Mouse (Mus musculus): ENCODE data around the gene Hist2h3b.
"Not testable (repeated sequence)": the region's sequence is repeated elsewhere in the genome, so short reads cannot be mapped to it uniquely, and the experiment has no call there.

Hist2h3b gene

DNA sequence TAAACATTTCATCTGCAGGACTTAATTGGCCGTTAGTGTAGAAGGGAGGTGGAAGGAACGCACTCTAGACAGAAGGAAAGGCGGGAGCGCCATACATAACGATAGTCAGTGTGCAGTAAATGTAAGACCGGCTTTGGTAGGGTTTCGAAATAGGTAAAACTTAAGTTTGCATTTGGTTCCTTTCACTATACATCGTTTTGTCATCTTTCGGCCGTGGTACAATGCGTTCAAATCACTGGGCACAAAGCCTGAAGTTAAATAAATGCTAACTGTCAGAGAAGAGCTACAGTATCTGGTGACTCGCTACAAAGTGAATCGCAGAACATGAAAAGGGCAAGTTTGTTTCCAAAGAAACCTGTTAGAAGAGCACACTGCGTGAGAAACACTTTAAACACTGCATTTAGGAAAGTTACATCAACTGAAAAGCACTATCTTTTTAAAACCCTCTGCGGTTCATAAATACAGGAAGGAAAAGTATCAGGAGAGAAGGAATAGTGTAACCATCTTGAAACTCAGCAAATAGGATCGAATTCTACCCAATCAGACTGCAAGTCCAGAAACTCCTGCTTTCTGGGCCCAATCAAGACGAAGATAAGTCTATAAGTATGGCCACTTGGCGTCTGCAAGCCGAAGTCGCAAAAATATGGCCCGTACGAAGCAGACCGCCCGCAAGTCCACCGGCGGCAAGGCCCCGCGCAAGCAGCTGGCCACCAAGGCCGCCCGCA is at the start of gene Hist2h3b:
Gene Hist2h3b, plus strand, starts transcription at position 604 of the 725 bp plus-strand sequence.
- peak; percentile 81 to 82 for DNase-seq (ENCODE audit: low spot score in 2 of 2)

DNA sequence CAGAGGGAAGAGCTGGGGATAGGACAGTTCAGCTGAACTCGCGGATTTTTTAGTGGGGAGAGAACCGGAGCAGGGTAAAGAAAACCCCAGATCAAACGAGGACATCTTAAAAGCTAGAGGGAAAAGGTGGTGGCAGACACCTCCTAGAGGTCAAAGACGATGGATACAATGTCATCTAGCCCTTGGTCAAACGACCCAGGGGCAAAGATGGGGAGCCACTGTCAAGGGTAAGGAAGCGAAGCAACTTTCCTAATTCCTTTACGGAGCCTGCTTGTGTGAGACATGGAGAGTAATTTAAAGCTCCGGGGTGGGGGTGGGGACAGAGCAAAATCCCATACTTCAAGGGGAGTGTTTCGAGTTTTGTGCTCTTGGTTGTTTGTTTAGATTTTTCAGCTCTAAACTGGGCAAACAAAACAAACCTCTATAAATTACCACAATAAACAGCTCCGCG is 49.2 kb upstream of the Hist2h3b start:
- peak in 1 of 2 experiments; percentile 37 for DNase-seq (ENCODE audit: low spot score in 2 of 2)

DNA sequence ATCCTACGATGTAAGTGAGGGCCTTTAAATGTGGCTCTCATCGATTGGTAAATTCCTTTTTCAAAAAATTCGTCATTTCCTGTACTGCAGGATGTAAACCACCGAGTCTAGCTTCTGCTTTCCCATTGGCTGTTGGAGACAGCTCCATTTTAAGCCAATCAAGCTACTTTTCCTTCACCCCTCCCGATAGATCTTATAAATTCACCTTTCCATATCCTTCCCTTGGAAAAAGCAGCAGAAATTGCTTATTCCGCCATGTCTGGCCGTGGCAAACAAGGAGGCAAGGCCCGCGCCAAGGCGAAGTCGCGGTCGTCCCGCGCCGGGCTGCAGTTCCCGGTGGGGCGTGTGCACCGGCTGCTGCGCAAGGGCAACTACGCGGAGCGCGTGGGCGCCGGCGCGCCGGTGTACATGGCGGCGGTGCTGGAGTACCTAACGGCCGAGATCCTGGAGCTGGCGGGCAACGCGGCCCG is 48.8 kb upstream of the Hist2h3b start, which contains the start of the genes Bola1 and Hist2h2ab:
Gene Bola1, minus strand, starts transcription at position 49 of the 470 bp plus-strand sequence.
Gene Hist2h2ab, plus strand, starts transcription at position 205 of the 470 bp plus-strand sequence.
- peak; percentile 64 to 72 for DNase-seq (ENCODE audit: low spot score in 2 of 2)

DNA sequence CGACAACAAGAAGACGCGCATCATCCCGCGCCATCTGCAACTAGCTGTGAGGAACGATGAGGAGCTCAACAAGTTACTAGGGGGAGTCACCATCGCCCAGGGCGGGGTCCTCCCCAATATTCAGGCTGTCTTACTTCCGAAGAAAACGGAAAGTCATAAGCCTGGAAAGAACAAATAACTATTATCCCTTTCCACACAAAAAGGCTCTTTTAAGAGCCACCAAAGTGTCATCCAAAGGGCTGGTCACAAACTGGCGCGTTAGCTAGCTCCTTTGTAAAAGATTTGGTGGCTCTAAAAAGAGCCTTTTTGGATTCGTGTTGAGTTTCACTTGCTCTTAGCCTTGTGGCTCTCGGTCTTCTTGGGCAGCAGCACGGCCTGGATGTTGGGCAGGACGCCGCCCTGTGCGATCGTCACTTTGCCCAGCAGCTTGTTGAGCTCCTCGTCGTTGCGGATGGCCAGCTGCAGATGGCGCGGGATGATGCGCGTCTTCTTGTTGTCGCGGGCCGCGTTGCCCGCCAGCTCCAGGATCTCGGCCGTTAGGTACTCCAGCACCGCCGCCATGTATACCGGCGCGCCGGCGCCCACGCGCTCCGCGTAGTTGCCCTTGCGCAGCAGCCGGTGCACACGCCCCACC is 48.2 kb upstream of the Hist2h3b start:
- not testable (repeated sequence) for DNase-seq (ENCODE audit: low spot score in 2 of 2)

DNA sequence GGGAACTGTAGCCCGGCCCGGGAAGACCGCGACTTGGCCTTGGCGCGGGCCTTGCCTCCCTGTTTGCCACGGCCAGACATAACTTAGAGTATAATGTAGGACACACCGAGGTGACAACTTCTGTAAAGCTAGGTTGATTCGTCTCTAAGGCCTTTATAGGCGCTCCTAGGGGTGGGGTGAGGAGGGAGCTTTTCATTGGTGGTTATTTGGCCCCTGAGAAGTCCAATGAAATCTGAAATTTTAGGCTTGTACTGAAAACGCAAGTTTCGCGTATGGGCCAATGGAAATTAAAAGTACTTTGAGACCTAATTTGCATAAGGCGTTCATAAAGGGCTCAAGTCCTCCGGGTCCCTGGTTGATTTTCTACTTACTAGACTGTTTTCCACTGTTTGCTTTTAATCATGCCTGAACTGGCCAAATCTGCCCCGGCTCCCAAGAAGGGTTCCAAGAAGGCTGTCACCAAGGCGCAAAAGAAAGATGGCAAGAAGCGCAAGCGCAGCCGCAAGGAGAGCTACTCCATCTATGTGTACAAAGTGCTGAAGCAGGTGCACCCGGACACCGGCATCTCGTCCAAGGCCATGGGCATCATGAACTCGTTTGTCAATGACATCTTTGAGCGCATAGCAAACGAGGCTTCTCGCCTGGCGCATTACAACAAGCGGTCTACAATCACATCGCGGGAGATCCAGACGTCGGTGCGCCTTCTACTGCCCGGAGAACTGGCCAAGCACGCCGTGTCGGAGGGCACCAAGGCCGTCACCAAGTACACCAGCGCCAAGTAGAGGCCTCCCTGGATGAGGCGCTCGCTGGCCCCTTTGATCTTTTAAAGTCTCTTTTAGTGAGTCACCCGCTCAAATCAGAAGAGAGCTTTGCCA is 47.5 kb upstream of the Hist2h3b start, which contains the start of the genes Hist2h2ac and Hist2h2be:
Gene Hist2h2ac, minus strand, starts transcription at position 116 of the 875 bp plus-strand sequence.
Gene Hist2h2be, plus strand, starts transcription at position 355 of the 875 bp plus-strand sequence.
- peak; percentile 78 to 83 for DNase-seq (ENCODE audit: low spot score in 2 of 2)

GRCm38 (mm10) chr3:96221640-96222038 is 46.8 kb upstream of the Hist2h3b start:
- peak; percentile 18 to 28 for DNase-seq (ENCODE audit: low spot score in 2 of 2)

GRCm38 (mm10) chr3:96222774-96223173 is 45.7 kb upstream of the Hist2h3b start:
- no peak for DNase-seq (ENCODE audit: low spot score in 2 of 2)

DNA sequence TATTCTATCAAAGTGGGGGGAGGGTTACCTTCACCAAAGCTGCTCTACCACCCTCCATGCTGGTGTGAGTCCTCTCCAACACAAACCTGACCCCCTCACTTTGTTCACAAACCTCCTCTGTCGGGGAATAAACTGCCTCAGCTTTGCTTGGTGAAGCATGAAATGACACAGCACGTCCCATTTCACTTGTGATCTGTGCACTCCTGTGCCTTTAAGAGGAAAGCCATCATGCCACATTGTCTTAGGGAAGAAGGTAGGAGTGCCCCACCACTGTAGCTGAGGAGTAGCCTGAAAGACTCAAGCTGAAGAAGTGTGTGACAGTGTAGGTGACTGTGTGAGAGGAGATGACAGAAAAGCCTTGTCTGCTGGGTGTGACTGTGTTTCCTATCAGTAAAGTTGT is 43.0 kb upstream of the Hist2h3b start:
- DNase-seq (ENCODE audit: low spot score in 2 of 2): no peak

GRCm38 (mm10) chr3:96226695-96227648 is 41.5 kb upstream of the Hist2h3b start:
- no peak for DNase-seq (ENCODE audit: low spot score in 2 of 2)

- no peak for DNase-seq (ENCODE audit: low spot score in 2 of 2)
These were observed 39.6 kb upstream of the Hist2h3b start for GRCm38 (mm10) chr3:96228828-96229227.

- no peak for DNase-seq (ENCODE audit: low spot score in 2 of 2)
These were observed 38.0 kb upstream of the Hist2h3b start for GRCm38 (mm10) chr3:96230404-96230803.

- no peak for DNase-seq (ENCODE audit: low spot score in 2 of 2)
These were observed 37.3 kb upstream of the Hist2h3b start for GRCm38 (mm10) chr3:96230910-96231757.

GRCm38 (mm10) chr3:96231758-96232120 is 36.7 kb upstream of the Hist2h3b start:
- DNase-seq (ENCODE audit: low spot score in 2 of 2): no peak

DNA sequence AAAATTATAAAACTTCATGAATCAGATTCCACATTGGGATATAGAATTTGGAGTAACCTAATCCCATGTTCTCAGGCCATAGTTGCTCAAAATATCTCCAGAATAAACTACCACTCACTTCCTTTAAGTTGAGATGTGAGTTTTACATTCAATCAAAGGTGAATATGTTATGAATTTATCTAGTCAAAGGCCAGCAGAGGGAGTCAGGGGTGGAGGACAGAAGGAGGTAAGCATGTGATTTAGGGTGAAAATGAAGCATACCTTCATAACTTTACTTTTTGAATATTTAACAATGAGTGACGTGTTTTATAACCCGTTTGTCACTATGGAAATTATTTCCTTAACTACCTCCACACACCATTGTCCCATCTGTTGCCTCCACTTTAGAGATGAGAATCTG is 33.5 kb upstream of the Hist2h3b start:
- DNase-seq (ENCODE audit: low spot score in 2 of 2): no peak

GRCm38 (mm10) chr3:96235836-96236235 is 32.6 kb upstream of the Hist2h3b start:
- DNase-seq (ENCODE audit: low spot score in 2 of 2): no peak

DNA sequence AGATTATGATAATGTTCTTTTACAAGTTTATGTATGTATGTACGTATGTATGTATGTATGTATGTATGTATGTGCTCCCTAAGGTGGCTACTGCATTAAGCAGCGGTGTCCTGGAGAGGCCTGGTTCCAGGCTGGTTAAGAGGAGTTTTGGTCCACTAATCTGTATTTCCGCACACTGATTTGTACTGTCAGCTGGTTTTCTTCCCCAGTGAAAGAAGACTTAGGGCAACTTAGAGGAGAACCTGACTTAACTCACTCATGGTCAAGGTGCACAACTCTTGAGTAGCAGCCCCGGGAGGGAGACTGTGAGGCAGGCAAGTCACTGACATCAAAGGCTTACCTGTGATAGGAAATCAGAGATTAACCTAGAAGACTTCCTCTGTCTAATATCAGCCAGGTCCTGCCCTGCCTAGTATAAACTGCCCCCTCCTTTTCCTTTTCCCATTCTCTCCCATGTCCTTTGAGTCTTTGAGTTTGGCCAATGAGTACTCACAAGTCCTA is 31.6 kb upstream of the Hist2h3b start:
- no peak for DNase-seq (ENCODE audit: low spot score in 2 of 2)

GRCm38 (mm10) chr3:96237335-96237903 is 31.0 kb upstream of the Hist2h3b start:
- DNase-seq (ENCODE audit: low spot score in 2 of 2): no peak

DNA sequence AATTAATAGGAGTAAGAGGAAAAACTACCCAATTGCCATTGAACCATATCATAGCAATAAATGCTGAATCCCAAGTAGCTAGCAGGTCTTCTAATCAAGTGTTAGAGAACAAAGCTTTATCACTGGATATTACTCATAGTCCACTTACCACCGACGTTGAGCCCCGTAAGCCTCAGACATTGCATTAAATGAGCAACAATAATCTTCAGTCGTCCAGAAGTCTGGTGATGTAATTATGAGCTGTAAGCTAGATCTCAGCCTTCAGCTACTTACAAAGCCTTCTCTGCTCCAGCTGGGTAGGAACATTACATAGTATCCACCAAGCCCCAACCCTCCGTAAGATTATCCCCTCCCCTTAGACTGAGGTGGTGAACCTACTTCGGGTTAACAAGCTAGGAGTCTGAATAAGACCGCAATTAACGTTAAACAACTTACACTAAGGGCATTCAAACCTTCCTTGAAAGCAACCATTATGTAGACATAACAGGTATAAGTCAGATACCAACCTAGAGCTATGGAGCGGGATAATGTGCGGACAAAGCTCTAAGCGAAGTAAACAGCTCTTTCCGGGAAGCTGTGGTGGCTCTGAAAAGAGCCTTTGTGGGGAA is 30.4 kb upstream of the Hist2h3b start:
- no peak for DNase-seq (ENCODE audit: low spot score in 2 of 2)
